Mouse (Mus musculus) forebrain, embryonic 15.5 days (tissue): Measurements from ENCODE around the gene Rag2. TPM values are rescaled to one million over a fixed set of nuclear protein-coding genes. Genes with fewer than 3 reads are reported as not detected.

ENCODE experiments used
- ATAC-seq: fragments of 200-750 bp; cut with Nextera tagmentation; replicated peaks from 2 replicates; pipeline ENCODE4 v1.8.0; 2017; ENCODE audit warnings: mild to moderate bottlenecking, moderate TSS enrichment, moderate library complexity
- H3K27ac ChIP-seq: fragments of 300-500 bp; sonication (generic); replicated peaks from 2 replicates; pipeline ENCODE4 v1.5.1; 2015; ENCODE audit warnings: mild to moderate bottlenecking, inconsistent platforms
- H3K27me3 ChIP-seq: fragments of 300-500 bp; sonication (generic); 2 replicates; pipeline ENCODE4 v1.6.1; 2015; ENCODE audit warnings: inconsistent platforms
- H3K36me3 ChIP-seq: fragments of 300-500 bp; sonication (generic); 2 replicates; pipeline ENCODE4 v1.6.1; 2015; ENCODE audit warnings: mild to moderate bottlenecking, inconsistent platforms
- H3K4me1 ChIP-seq: fragments of 300-500 bp; sonication (generic); 2 replicates; pipeline ENCODE4 v1.6.1; 2015; ENCODE audit warnings: inconsistent platforms
- H3K4me2 ChIP-seq: fragments of 300-500 bp; sonication (generic); replicated peaks from 2 replicates; pipeline ENCODE4 v1.6.1; 2015; ENCODE audit warnings: mild to moderate bottlenecking, inconsistent platforms
- H3K4me3 ChIP-seq: fragments of 300-500 bp; sonication (generic); 2 replicates; pipeline ENCODE4 v1.5.1; 2015; ENCODE audit warnings: mild to moderate bottlenecking, inconsistent platforms
- H3K9ac ChIP-seq: fragments of 300-500 bp; sonication (generic); replicated peaks from 2 replicates; pipeline ENCODE4 v1.6.1; 2015; ENCODE audit warnings: mild to moderate bottlenecking, inconsistent platforms
- H3K9me3 ChIP-seq: fragments of 300-500 bp; sonication (generic); 2 replicates; pipeline ENCODE4 v1.6.1; 2016; ENCODE audit warnings: inconsistent platforms
- WGBS: fragments of 180-500 bp; shearing (Covaris S2); methylation state at CpG from one replicate; pipeline ENCODE4 v1.1.7; 2015; ENCODE audit warnings: mixed read lengths; 5-methylcytosine and 5-hydroxymethylcytosine counted together
- polyA plus RNA-seq: library from polyadenylated mRNA; unstranded; fragments of >200 nt; fragmentation: Nextera tagmentation; extraction: Ambion mirVana; gene quantifications from 2 replicates; pipeline ENCODE4 v1.2.1, GENCODE M21; 2015

The Rag2 gene
- polyA plus RNA-seq, 1 experiment from 2014 or later: not detected

DNA sequence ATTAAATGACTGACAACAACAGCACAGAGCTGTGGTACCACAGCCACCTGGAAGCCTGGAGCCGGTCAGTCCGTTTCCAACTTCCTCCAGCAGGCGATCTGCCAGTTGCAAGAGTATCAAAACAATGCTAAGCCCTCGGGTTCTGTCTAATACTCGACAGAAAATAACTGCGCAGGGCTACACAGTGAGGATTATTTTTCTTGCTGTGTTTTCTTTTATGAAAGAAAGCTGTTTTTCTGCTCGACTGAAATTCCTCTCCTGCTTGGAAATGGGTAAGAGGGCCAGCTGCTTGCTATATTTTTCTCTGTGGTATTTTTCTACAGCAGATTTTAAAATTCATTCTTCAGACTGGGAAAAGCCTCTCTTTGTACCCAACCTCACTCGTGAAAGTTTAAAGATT lies 23.8 kb upstream of the Rag2 start:
- Histone ChIP-seq H3K27ac (peak overlapping the region; percentile 80), H3K36me3 (no peaks in the 10 kb centered on the region), H3K4me3 (no peak overlapping the region), H3K4me2 (no peak overlapping the region), H3K4me1 (peaks cover 34% of the 10 kb centered on the region), H3K9me3 (no peaks in the 10 kb centered on the region), H3K9ac (no peak overlapping the region), H3K27me3 (no peaks in the 10 kb centered on the region)
- WGBS: 6% methylated on average over 8 of the region's 8 CpGs
- ATAC-seq: peak; percentile 70

DNA sequence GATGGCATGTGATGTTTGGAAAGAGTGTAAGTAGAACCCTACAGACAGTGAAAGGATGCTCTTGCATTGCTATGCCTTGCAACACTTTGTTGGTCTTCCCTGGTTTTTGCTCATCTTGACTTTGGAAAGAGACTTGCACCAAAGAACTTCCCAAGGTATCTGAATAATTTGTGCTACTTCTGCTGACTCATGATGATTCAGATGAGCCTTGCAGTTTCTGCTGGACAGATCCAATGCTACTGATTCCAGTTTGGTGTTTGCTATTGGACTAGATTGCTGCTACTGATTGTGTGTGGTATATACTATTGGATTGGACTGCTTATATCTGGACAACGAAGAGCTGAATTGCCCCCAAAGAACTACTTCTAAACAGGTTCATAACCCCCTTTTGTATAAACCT lies 21.4 kb upstream of the Rag2 start:
- Histone ChIP-seq H3K9ac (no peak overlapping the region), H3K9me3 (no peaks in the 10 kb centered on the region), H3K4me1 (peaks cover 31% of the 10 kb centered on the region), H3K36me3 (no peaks in the 10 kb centered on the region), H3K4me2 (no peak overlapping the region), H3K4me3 (no peak overlapping the region), H3K27me3 (no peaks in the 10 kb centered on the region), H3K27ac (no peak overlapping the region)
- 89% methylated on average over 1 of the region's 1 CpGs for WGBS
- no peak for ATAC-seq

DNA sequence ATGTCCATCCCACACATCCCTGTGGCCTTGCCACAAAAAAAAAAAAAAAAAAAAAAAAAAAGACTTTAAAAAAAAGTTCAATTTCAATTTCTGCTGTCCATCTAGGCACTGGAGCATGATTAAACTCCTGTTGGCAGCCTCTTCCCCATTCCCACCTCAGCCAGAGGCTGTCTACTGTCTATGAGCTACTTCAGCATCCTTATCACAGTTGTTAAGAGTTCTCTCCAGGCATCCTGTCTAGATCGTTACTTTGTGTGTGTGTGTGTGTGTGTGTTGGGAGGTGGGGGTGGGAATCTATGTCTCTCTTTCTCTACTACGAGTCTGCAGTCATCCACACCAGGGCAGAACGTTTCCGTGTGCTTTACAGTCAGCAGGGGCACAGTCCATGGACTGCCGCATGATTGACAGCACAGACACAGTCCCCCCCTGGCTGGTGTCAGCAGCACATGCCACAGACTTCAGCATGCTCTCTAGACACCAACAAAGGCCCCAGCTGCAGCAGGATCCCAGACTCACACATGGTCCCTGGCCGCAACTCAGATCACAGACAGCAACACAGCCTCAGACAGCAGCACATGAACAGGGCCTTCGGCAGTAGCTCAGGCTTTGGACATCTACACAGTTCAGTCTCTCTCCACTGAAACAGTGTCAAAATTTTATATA lies 16.2 kb upstream of the Rag2 start:
- Histone ChIP-seq H3K27me3 (no peaks in the 10 kb centered on the region), H3K4me3 (no peak overlapping the region), H3K9me3 (no peaks in the 10 kb centered on the region), H3K9ac (no peak overlapping the region), H3K4me2 (no peak overlapping the region), H3K36me3 (no peaks in the 10 kb centered on the region), H3K4me1 (peaks cover 10% of the 10 kb centered on the region), H3K27ac (no peak overlapping the region)
- ATAC-seq: peak; percentile 95
- 35% methylated on average over 7 of the region's 7 CpGs for WGBS

DNA sequence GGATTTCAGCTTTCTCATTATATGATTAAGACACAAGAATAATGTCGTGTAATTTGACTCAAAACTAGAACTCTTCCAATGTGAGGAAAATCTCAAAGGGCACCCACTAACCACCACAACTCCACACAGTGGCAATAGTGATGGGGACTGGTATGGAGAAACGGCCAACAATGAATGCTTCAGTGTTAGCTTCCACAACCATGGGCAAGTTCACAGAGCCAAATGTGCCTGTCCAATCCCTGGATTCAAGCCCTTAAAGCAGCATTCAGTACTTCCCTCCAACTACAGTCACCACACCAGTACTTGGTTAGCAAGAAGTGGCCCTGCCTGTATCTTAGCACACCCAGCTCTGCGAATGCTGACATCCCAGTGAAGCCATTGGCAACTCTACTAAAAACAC lies 13.7 kb upstream of the Rag2 start:
- H3K4me3 ChIP-seq: no peak overlapping the region
- H3K27ac ChIP-seq: no peak overlapping the region
- peaks cover 16% of the 10 kb centered on the region for H3K4me1 ChIP-seq
- H3K4me2 ChIP-seq: no peak overlapping the region
- 93% methylated on average over 3 of the region's 3 CpGs for WGBS
- no peak overlapping the region for H3K9ac ChIP-seq
- H3K36me3 ChIP-seq: no peaks in the 10 kb centered on the region
- ATAC-seq: no peak
- H3K27me3 ChIP-seq: no peaks in the 10 kb centered on the region
- H3K9me3 ChIP-seq: no peaks in the 10 kb centered on the region

DNA sequence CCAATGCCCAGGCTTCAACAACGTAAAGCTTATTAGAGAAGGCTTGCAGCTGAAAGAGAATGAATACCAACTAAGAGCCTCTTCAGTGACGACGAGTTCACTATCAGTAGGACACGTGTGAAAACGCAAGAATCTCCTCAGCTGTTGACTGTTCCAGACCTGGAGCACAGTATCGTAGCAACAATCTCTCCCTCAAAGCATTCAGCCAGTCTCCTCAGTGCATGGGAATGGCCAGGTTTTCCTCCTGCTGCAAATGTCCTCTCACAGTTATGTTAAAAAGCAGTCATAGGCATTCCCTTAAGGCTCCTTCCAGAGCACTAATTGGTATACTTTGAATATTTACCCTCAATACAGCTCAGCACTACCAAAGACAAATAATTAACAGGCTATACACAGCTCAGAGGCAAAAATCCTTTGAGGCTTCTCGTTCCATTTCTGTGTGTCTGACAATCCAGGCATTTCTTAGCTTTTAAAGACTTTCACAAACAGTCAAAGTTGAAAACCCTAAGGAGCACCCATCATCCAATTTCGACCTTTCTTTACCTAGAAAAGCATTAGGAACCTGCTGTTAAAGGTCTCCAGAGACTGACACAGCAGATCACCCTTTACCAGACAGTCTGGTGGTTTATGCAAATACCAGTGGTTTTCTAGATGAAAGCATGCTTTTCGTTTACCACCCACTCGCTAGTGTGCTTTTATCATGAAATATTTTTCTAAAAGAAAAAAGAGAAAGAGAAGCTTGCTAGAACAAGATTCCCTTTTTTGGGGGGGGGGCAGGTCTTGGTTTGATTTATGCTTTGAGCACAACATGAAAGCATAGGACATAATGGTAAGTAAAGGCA lies 8.8 kb upstream of the Rag2 start:
- H3K9ac ChIP-seq: no peak overlapping the region
- WGBS: 40% methylated on average over 10 of the region's 10 CpGs
- H3K36me3 ChIP-seq: no peaks in the 10 kb centered on the region

DNA sequence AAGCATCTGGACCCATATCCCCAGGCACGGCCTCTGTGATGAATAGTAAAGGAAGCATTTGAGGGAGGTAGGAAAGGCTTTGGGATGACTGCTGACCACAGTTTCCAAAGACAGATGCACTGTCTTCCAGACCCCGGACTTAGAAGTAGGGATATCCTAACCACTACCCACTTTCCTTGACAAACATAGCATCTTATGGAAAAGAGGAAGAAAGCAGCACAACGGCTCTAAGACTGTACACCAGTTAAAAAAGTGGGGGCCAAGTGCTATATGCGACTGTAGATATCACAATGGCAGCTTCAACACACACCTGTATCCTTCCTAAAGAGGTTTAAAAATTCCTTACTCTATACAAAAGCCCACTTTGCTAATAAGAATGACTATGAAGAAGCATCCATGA lies 6.1 kb upstream of the Rag2 start:
- ATAC-seq: no peak
- H3K27ac ChIP-seq: no peak overlapping the region
- no peak overlapping the region for H3K9ac ChIP-seq
- 87% methylated on average over 4 of the region's 4 CpGs for WGBS
- peaks cover 12% of the 10 kb centered on the region; the same call in 1 of the 2 replicates for H3K4me1 ChIP-seq
- H3K9me3 ChIP-seq: no peaks in the 10 kb centered on the region
- no peak overlapping the region for H3K4me2 ChIP-seq
- no peaks in the 10 kb centered on the region for H3K36me3 ChIP-seq
- H3K4me3 ChIP-seq: no peak overlapping the region
- no peaks in the 10 kb centered on the region for H3K27me3 ChIP-seq

More for the DNA sequence above, 8.8 kb upstream of the Rag2 start:
- H3K9me3 ChIP-seq: no peaks in the 10 kb centered on the region
- no peak overlapping the region for H3K4me2 ChIP-seq
- H3K27ac ChIP-seq: no peak overlapping the region
- H3K4me3 ChIP-seq: no peak overlapping the region
- H3K4me1 ChIP-seq: peaks cover 15% of the 10 kb centered on the region; the same call in 1 of the 2 replicates
- ATAC-seq: 0 out of 2 replicates have a peak, but pooled peaks have one; percentile 23
- H3K27me3 ChIP-seq: no peaks in the 10 kb centered on the region

DNA sequence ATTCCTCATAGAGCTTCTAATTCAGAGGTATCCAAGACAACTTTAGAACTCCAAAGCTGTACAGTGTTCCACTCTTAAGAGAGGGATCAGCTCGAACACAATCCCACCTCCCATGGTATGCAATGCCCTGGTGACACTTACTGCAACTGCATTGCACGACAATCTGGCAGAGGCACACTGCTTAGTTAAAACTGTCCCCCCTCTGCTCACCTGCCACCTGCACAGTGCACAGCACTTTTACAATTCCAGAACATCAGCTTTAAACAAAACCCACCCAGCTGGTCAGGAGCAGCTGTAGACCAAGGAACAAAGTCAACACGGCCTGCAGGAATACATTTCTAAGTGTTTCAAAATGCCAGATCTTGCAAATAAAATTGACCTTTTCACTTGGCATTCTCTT lies 3.6 kb upstream of the Rag2 start:
- 73% methylated on average over 3 of the region's 3 CpGs for WGBS
- no peak for ATAC-seq
- peaks cover 5% of the 10 kb centered on the region; the same call in 1 of the 2 replicates for H3K4me1 ChIP-seq

DNA sequence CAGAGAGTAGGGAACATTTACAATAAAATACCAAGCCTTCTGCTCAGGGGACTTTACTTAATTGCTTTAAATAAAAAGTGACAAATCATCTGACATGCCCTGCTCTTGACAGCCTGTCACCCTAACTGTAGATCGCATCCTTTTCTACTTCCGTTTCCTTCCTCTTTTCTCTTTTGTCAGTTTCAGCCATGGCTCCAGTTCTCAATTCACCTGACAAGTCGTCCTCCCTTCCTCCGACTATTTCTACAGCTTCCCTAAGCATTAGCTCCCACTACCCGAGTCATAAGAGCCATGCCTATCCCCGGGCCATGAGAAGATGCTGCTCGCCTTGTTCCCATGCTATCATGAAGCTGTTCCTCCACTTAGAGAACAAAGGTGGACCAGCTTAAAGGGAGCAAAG lies 2.9 kb upstream of the Rag2 start:
- WGBS: 50% methylated on average over 7 of the region's 7 CpGs
- Histone ChIP-seq H3K4me1 (no peaks in the 10 kb centered on the region), H3K27ac (no peak overlapping the region), H3K36me3 (no peaks in the 10 kb centered on the region), H3K4me3 (no peak overlapping the region), H3K4me2 (no peak overlapping the region), H3K9me3 (no peaks in the 10 kb centered on the region), H3K9ac (no peak overlapping the region), H3K27me3 (no peaks in the 10 kb centered on the region)
- ATAC-seq: no peak

More for the DNA sequence above, 3.6 kb upstream of the Rag2 start:
- Histone ChIP-seq H3K36me3 (no peaks in the 10 kb centered on the region), H3K27me3 (no peaks in the 10 kb centered on the region), H3K9me3 (no peaks in the 10 kb centered on the region), H3K4me3 (no peak overlapping the region), H3K27ac (no peak overlapping the region), H3K9ac (no peak overlapping the region), H3K4me2 (no peak overlapping the region)

DNA sequence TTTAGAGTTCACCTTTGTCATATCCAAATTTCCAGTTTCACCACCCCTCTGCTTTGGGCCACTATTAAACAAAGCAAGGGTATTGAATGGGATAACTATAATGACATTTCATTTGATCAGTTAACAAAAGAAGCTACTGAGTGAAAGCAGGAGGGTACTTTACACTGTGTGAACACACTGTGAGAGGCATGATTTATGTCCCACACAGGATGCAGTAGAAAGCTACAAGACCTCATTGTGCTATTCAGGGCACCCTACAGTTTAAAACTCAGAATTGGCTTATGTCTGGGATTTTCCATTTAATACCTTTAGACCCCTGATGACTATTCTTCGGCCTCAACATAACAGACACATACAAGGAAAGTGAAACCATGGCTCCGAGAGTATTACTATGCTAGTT lies 1.5 kb upstream of the Rag2 start:
- no peaks in the 10 kb centered on the region for H3K36me3 ChIP-seq
- no peak overlapping the region for H3K4me3 ChIP-seq
- no peak overlapping the region for H3K4me2 ChIP-seq
- no peaks in the 10 kb centered on the region for H3K27me3 ChIP-seq
- H3K27ac ChIP-seq: no peak overlapping the region
- WGBS: 43% methylated on average over 2 of the region's 2 CpGs
- H3K9me3 ChIP-seq: no peaks in the 10 kb centered on the region
- no peak for ATAC-seq
- 0 out of 2 replicates have a peak, but pooled peaks cover under 1% of the 10 kb centered on the region for H3K4me1 ChIP-seq
- H3K9ac ChIP-seq: no peak overlapping the region

DNA sequence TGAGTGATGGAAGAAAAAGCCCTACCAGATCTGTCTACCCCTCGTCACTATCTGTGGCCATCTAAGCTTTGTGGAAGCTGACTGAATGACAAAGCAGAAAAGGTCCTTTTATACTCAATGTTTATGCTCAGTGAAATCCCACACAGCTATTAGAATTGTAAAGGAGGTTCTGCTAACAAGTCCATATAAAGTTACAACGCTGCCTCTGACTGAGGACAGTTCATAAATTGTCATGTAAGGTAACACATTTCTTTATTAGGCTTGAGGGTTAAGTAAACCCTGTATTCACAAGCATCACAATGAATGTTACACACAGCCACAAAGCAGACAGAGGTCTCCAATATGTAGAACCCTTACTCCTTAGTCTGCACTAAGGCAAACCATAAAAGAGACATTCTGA lies 507 bp upstream of the Rag2 start:
- H3K36me3 ChIP-seq: no peaks in the 10 kb centered on the region
- no peaks in the 10 kb centered on the region for H3K27me3 ChIP-seq
- H3K4me3 ChIP-seq: no peak overlapping the region
- no peak overlapping the region for H3K4me2 ChIP-seq
- 0 out of 2 replicates have a peak, but pooled peaks cover 3% of the 10 kb centered on the region for H3K4me1 ChIP-seq
- no peak overlapping the region for H3K9ac ChIP-seq
- H3K27ac ChIP-seq: no peak overlapping the region
- H3K9me3 ChIP-seq: no peaks in the 10 kb centered on the region
- no peak for ATAC-seq
- WGBS: 36% methylated on average over 2 of the region's 2 CpGs

DNA sequence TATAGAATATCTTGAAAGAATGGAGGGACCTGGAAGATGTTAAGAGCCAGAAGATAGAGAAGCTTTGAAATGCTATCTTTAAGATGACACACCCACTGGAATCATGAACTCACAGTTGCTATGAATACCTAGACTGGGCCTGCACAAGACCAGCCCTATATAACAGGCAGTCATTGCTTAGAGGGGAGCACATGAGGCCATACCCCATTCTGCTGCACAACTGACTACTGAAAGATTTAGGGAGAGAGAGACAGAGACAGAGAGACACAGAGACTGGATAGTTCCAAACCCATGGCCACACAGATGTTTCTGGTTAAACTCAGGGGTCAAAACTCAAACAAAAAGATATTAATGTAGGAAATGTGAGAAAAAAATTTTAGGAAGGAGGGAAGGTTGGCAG lies 2.7 kb downstream of the Rag2 start:
- Histone ChIP-seq H3K4me1 (peaks cover 7% of the 10 kb centered on the region), H3K9me3 (no peaks in the 10 kb centered on the region), H3K4me3 (no peak overlapping the region), H3K9ac (no peak overlapping the region), H3K27ac (no peak overlapping the region), H3K27me3 (no peaks in the 10 kb centered on the region), H3K4me2 (no peak overlapping the region), H3K36me3 (no peaks in the 10 kb centered on the region)
- ATAC-seq: no peak

DNA sequence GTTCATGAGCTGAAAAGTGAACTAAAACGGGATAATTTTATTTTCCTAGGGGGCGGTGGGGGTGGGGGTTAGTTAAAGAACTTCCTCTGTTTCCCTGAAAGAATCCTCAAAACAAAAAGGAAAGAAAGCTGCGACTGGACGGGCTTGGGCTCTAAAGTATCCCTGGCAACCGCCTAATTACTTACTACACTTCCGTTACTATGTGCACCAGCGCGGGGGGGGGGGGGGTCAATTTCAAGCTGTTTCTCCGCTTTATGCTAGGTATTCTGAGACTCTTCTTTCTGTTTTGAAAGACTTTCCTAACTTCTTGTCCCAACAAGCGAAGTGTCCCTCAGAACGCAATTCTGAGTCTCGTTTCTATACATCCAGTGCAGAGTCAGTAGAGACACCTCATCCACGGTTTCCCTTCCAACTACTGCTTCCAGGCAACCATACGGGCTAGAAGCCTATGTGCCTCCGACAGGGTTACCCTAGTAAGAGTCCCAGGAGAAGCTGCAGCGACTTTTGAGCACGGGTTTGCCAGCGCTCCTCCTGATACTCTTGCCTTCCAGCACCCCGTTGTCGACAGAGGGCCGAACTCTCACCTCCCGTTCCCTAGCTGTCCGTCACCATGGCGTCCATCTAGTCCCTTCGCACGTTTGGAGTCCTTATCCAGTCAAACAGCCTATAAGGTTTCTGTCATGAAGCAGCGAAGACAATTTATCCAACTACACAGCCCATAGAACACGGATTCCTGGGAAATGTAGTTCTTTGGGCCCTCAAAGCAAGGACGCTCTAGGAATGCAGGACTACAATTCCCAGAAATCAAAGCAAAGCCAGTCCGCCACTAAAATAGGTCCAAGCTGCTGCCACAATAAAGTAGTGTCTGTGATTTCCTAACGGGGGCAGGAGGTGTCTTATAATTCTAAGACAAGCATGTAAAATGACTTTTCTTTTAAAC lies 4.0 kb downstream of the Rag2 start:
- Histone ChIP-seq H3K4me3 (peak overlapping the region; percentile 74), H3K9ac (peak overlapping the region; percentile 63), H3K9me3 (no peaks in the 10 kb centered on the region), H3K4me2 (peak overlapping the region; percentile 56), H3K27me3 (no peaks in the 10 kb centered on the region), H3K4me1 (peaks cover 7% of the 10 kb centered on the region), H3K36me3 (no peaks in the 10 kb centered on the region), H3K27ac (peak overlapping the region; percentile 95)
- peak; percentile 100 for ATAC-seq
- under 1% methylated on average over 31 of the region's 31 CpGs for WGBS
